Comparison of ENCODE assay signal across 8 mouse cellular contexts in the genomic region with DNA sequence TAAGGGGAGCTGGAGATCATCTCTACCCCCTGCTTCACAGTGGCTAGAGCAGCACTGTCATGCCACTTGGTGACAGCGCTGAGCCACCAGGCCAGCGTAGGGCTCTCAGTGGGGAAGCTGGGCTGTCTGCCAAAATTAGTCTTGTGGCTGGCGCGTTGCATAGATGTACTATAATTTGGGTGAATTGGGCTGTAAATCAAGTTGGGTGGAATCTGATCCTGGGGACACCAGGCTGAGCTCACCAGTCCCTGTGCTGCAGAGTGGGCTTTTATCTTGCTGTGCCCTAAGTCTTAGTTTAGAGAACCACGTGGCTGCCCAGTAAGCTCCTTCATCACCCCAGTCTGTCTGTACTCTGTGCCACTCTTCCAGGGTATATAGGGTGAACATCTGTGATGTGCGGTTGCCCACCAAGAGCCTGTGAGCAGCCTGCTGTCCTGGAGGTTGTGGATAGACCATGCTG. TPM values are rescaled to one million over a fixed set of nuclear protein-coding genes. Genes with fewer than 3 reads are reported as not detected.
DNase-seq lines count a peak whose midpoint lies in the region; ATAC-seq lines count a peak whose summit lies in the region.

No protein-coding gene starts in this region.

- H3K36me3 ChIP-seq in embryonic facial prominence, embryonic 12.5 days = peaks cover 96% of the 10 kb centered on the region
- H3K36me3 ChIP-seq in embryonic facial prominence, embryonic 10.5 days (replicated peaks) = peaks cover 100% of the 10 kb centered on the region
- H3K36me3 ChIP-seq in intestine, embryonic 15.5 days = peaks cover 58% of the 10 kb centered on the region

- H3K27me3 ChIP-seq in embryonic facial prominence, embryonic 12.5 days = no peaks in the 10 kb centered on the region
- H3K27me3 ChIP-seq in embryonic facial prominence, embryonic 10.5 days (replicated peaks; ENCODE audit: low read depth, poor library complexity, severe bottlenecking) = no peaks in the 10 kb centered on the region
- H3K27me3 ChIP-seq in intestine, embryonic 15.5 days (replicated peaks) = no peaks in the 10 kb centered on the region

- no peak overlapping the region for H3K4me3 ChIP-seq in embryonic facial prominence, embryonic 12.5 days
- no peak overlapping the region for H3K4me3 ChIP-seq in embryonic facial prominence, embryonic 10.5 days
- H3K4me3 ChIP-seq in intestine, embryonic 15.5 days (replicated peaks) = no peak overlapping the region

- no peak overlapping the region for H3K9ac ChIP-seq in embryonic facial prominence, embryonic 12.5 days
- H3K9ac ChIP-seq in intestine, embryonic 15.5 days = no peak overlapping the region

- no peaks in the 10 kb centered on the region for H3K9me3 ChIP-seq in embryonic facial prominence, embryonic 12.5 days
- no peaks in the 10 kb centered on the region for H3K9me3 ChIP-seq in embryonic facial prominence, embryonic 10.5 days
- no peaks in the 10 kb centered on the region for H3K9me3 ChIP-seq in intestine, embryonic 15.5 days

- WGBS in embryonic facial prominence, embryonic 12.5 days = 74% methylated on average over 6 of the region's 6 CpGs
- WGBS in embryonic facial prominence, embryonic 10.5 days = 92% methylated on average over 6 of the region's 6 CpGs
- 63% methylated on average over 6 of the region's 6 CpGs for WGBS in intestine, embryonic 15.5 days

- 0 out of 2 replicates have a peak overlapping the region, but pooled peaks have one; percentile 2 for H3K27ac ChIP-seq in embryonic facial prominence, embryonic 12.5 days
- H3K27ac ChIP-seq in embryonic facial prominence, embryonic 10.5 days (replicated peaks) = no peak overlapping the region
- no peak overlapping the region for H3K27ac ChIP-seq in intestine, embryonic 15.5 days

- ATAC-seq in embryonic facial prominence, embryonic 12.5 days (ENCODE audit: insufficient number of reproducible peaks, insufficient read depth, low FRiP score, low TSS enrichment) = no peak
- peak; percentile 52; the same call in 1 of the 2 replicates for ATAC-seq in intestine, embryonic 15.5 days

- no peak overlapping the region for H3K4me2 ChIP-seq in embryonic facial prominence, embryonic 12.5 days (replicated peaks)
- no peak overlapping the region for H3K4me2 ChIP-seq in intestine, embryonic 15.5 days (replicated peaks)

- no peak for DNase-seq in embryonic facial prominence, embryonic 10.5 days (ENCODE audit: low spot score)
- DNase-seq in adrenal gland, postnatal 36 days = peak; percentile 82 to 87
- DNase-seq in frontal cortex, postnatal 25 days (ENCODE audit: low spot score in 2 of 2) = peak; percentile 24 to 53
- DNase-seq in left cerebral cortex, adult 9 months (ENCODE audit: low spot score in 2 of 2) = peak; percentile 46 to 73
- DNase-seq in right cerebral cortex, adult 2 months (ENCODE audit: low spot score in 2 of 2) = peak; percentile 64 to 72
- no peak for DNase-seq in spleen, postnatal 14 days (ENCODE audit: low spot score in 2 of 2)

- H3K4me1 ChIP-seq in embryonic facial prominence, embryonic 12.5 days = peaks cover 11% of the 10 kb centered on the region; the same call in 1 of the 2 replicates
- H3K4me1 ChIP-seq in embryonic facial prominence, embryonic 10.5 days = no peaks in the 10 kb centered on the region
- peaks cover 9% of the 10 kb centered on the region; the same call in 1 of the 2 replicates for H3K4me1 ChIP-seq in intestine, embryonic 15.5 days (replicated peaks)

RNA-seq across cellular contexts. Expression of a gene that starts 20.8 kb away (rescaled TPM):
- polyA plus RNA-seq in embryonic facial prominence, embryonic 12.5 days (2016; fragmentation: Nextera tagmentation; extraction: Ambion mirVana) = 108 and 118 TPM in 2 replicates
- polyA plus RNA-seq in embryonic facial prominence, embryonic 10.5 days (2016; fragmentation: Nextera tagmentation; extraction: Ambion mirVana) = 132 and 138 TPM in 2 replicates
- 10 to 100 TPM; 67.8 to 74.1 TPM for total RNA-seq in adrenal gland, postnatal 36 days (2021)
- polyA plus RNA-seq in intestine, embryonic 15.5 days (2015; fragmentation: Nextera tagmentation; extraction: Ambion mirVana) = 73.5 and 76.2 TPM in 2 replicates

RNA-seq across cellular contexts. Expression of a gene that starts 23.7 kb away (rescaled TPM):
- 371 and 409 TPM in 2 replicates for polyA plus RNA-seq in embryonic facial prominence, embryonic 12.5 days (2016; fragmentation: Nextera tagmentation; extraction: Ambion mirVana)
- 388 and 402 TPM in 2 replicates for polyA plus RNA-seq in embryonic facial prominence, embryonic 10.5 days (2016; fragmentation: Nextera tagmentation; extraction: Ambion mirVana)
- 100 to 1,000 TPM; 290 to 298 TPM for total RNA-seq in adrenal gland, postnatal 36 days (2021)
- 471 and 522 TPM in 2 replicates for polyA plus RNA-seq in intestine, embryonic 15.5 days (2015; fragmentation: Nextera tagmentation; extraction: Ambion mirVana)

RNA-seq across cellular contexts. Expression of a gene that starts 23.9 kb away (rescaled TPM):
- polyA plus RNA-seq in embryonic facial prominence, embryonic 12.5 days (2016; fragmentation: Nextera tagmentation; extraction: Ambion mirVana) = 19.4 and 20.8 TPM in 2 replicates
- 14.1 and 14.5 TPM in 2 replicates for polyA plus RNA-seq in embryonic facial prominence, embryonic 10.5 days (2016; fragmentation: Nextera tagmentation; extraction: Ambion mirVana)
- total RNA-seq in adrenal gland, postnatal 36 days (2021) = 10 to 100 TPM; 14.7 to 36.6 TPM
- 14.3 and 15.2 TPM in 2 replicates for polyA plus RNA-seq in intestine, embryonic 15.5 days (2015; fragmentation: Nextera tagmentation; extraction: Ambion mirVana)

Comparison
In these comparisons a context has a peak if more than half of its experiments do, and no peak if none do; other contexts are left out.
1. DNase-seq: peak in adrenal gland, postnatal 36 days (2 of 2), frontal cortex, postnatal 25 days (2 of 2), left cerebral cortex, adult 9 months (2 of 2) and right cerebral cortex, adult 2 months (2 of 2); none in embryonic facial prominence, embryonic 10.5 days (single experiment) and spleen, postnatal 14 days (0 of 2).